Mouse (Mus musculus) liver, embryonic 14.5 days (tissue): Measurements from ENCODE around the gene Trip4. TPM values are rescaled to one million over a fixed set of nuclear protein-coding genes. Genes with fewer than 3 reads are reported as not detected.
"Not testable (repeated sequence)": the region's sequence is repeated elsewhere in the genome, so short reads cannot be mapped to it uniquely, and the experiment has no call there.

ENCODE experiments used
- ATAC-seq: fragments of 200-750 bp; cut with Nextera tagmentation; 2 replicates; pipeline ENCODE4 v1.8.0; 2017; ENCODE audit warnings: moderate number of reproducible peaks, mild to moderate bottlenecking, moderate library complexity; ENCODE audit not compliant: insufficient read depth
- DNase-seq, 3 experiments: peaks; one replicate each; pipeline ENCODE4 v3.0.0-alpha.2; 2012 to 2013; ENCODE audit warnings: low read depth in 3 of 3, low spot score in 3 of 3
- H3K27ac ChIP-seq: fragments of 300-500 bp; sonication (generic); 2 replicates; pipeline ENCODE4 v1.5.1; 2014; ENCODE audit warnings: moderate library complexity, mild to moderate bottlenecking, control low read depth, inconsistent platforms
- H3K27me3 ChIP-seq: fragments of 300-500 bp; sonication (generic); 2 replicates; pipeline ENCODE4 v1.6.1; 2014; ENCODE audit warnings: mild to moderate bottlenecking, low read length, moderate library complexity; ENCODE audit not compliant: control insufficient read depth, insufficient read depth
- H3K36me3 ChIP-seq: fragments of 300-500 bp; sonication (generic); replicated peaks from 2 replicates; pipeline ENCODE4 v1.6.1; 2014; ENCODE audit warnings: low read depth; ENCODE audit not compliant: control insufficient read depth, insufficient read depth
- H3K4me1 ChIP-seq, 2 experiments: fragments of 200-500 bp in 1 of 2; fragments of 300-500 bp in 1 of 2; sonication (generic) in 1 of 2; replicated peaks; 2 replicates each; pipeline ENCODE4 v1.6.1; 2012 to 2014; ENCODE audit warnings: antibody characterized with exemption in 1 of 2, inconsistent platforms in 1 of 2, low read length in 1 of 2; ENCODE audit not compliant: control insufficient read depth in 2 of 2, insufficient read depth in 2 of 2
- H3K4me2 ChIP-seq: fragments of 300-500 bp; sonication (generic); 2 replicates; pipeline ENCODE4 v1.6.1; 2014; ENCODE audit warnings: low read depth, mild to moderate bottlenecking, control low read depth, moderate library complexity
- H3K4me3 ChIP-seq, 2 experiments: fragments of 200-500 bp in 1 of 2; fragments of 300-500 bp in 1 of 2; sonication (generic) in 1 of 2; 2 replicates each; pipeline ENCODE4 v1.5.1; 2012 to 2014; ENCODE audit warnings: low read depth in 2 of 2, low read length in 2 of 2, mild to moderate bottlenecking in 2 of 2, control low read depth in 1 of 2, inconsistent platforms in 1 of 2, moderate library complexity in 1 of 2; ENCODE audit not compliant: insufficient read depth in 1 of 2
- H3K9ac ChIP-seq: fragments of 300-500 bp; sonication (generic); replicated peaks from 2 replicates; pipeline ENCODE4 v1.6.1; 2014; ENCODE audit warnings: mild to moderate bottlenecking, control low read depth, moderate library complexity
- H3K9me3 ChIP-seq: fragments of 300-500 bp; sonication (generic); 2 replicates; pipeline ENCODE4 v1.6.1; 2016; ENCODE audit warnings: low read length, mixed read lengths; ENCODE audit not compliant: control insufficient read depth
- CTCF ChIP-seq: IDR thresholded peaks from 2 replicates; pipeline ENCODE4 v1.5.1; 2016; ENCODE audit warnings: antibody characterized with exemption, low read depth, control low read depth
- EP300 ChIP-seq: IDR thresholded peaks from 2 replicates; pipeline ENCODE4 v1.6.1; 2016; ENCODE audit warnings: antibody characterized with exemption, low read depth
- WGBS: fragments of 180-500 bp; shearing (Covaris S2); extraction: QIAGEN DNeasy Blood & Tissue Kit; methylation state at CpG from one replicate; pipeline ENCODE4 v1.1.7; 2014; ENCODE audit not compliant: insufficient replicate concordance; 5-methylcytosine and 5-hydroxymethylcytosine counted together
- polyA plus RNA-seq, 2 experiments: library from polyadenylated mRNA; depleted of rRNA in 1 of 2; stranded (reverse) in 1 of 2; unstranded in 1 of 2; fragments of >200 nt; fragmentation: Nextera tagmentation in 1 of 2; extraction: Ambion mirVana in 1 of 2; gene quantifications; 2 replicates each; pipeline versions ENCODE4 v1.2.1 to v1.2.3; 2012 to 2014

Trip4 gene
- polyA plus RNA-seq, 2 experiments: 4.6 to 9.9 TPM

- peak overlapping the region; percentile 24 for H3K27ac ChIP-seq
- no peak overlapping the region for H3K4me3 ChIP-seq
- TF ChIP-seq CTCF (no peak), EP300 (no peak)
- H3K27me3 ChIP-seq: no peaks in the 10 kb centered on the region
- peak overlapping the region; percentile 29; the same call in 1 of the 2 replicates for H3K9ac ChIP-seq
- H3K4me1 ChIP-seq: peaks cover 30 to 43% of the 10 kb centered on the region in 2 experiments
- 35% methylated on average over 4 of the region's 4 CpGs for WGBS
- DNase-seq (no peak), ATAC-seq (no peak)
- H3K9me3 ChIP-seq: no peaks in the 10 kb centered on the region
- peak overlapping the region; percentile 25 for H3K4me2 ChIP-seq
- no peaks in the 10 kb centered on the region for H3K36me3 ChIP-seq
These were observed 120.7 kb downstream of the Trip4 start for GRCm38 (mm10) chr9:65787829-65788344.

DNA sequence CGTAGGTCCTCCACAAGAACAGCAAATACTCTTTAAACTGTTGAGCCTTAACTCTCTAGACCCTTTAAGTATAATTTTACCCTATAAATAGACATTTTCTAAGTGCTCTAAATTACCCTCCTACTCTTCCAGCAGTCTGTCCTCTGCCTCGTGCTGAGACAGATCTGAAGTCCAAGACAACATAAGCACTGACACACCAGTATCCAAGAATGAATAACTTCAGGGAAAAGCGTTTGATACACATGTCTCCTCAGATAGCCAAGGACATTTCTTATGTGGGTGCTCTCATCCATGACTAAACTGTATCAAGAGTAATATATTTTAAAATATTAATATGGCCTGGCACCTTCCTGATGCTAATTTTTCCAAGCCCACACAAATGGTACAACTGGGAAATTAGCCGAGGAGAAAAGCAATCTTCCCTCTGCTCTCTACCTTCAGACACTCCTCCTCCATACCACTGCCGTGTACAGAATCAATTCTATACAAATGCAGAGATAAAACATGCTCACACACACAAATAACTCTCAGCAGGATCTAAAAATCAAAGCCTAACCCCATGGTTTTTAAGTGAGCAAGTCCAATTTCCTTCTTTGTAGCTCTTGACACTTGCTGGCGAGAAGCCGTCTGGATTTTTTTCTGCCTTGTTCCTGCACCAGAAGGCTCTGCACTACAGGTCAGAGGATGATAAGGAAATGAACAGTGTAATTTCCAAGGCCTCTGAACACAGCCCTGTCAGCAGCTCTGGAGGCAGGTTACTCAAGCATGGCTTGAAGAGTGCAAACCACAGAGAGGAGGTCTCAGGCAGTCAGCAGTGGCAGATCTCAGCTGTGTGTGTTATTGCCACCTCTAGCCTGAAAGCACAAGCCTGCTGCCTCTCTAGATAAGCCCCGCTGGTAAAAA, 121.5 kb downstream of the Trip4 start:
- Histone ChIP-seq H3K9me3 (no peaks in the 10 kb centered on the region), H3K4me2 (peak overlapping the region; percentile 25), H3K4me3 (no peak overlapping the region), H3K36me3 (no peaks in the 10 kb centered on the region), H3K27me3 (no peaks in the 10 kb centered on the region), H3K4me1 (peaks cover 30 to 43% of the 10 kb centered on the region in 2 experiments), H3K27ac (peak overlapping the region; percentile 57), H3K9ac (no peak overlapping the region)
- DNase-seq (peak; percentile 43 to 52 (median 50)), ATAC-seq (peak; percentile 78)
- WGBS: 29% methylated on average over 8 of the region's 8 CpGs
- TF ChIP-seq EP300 (peak; percentile 32; the same call in 1 of the 2 replicates), CTCF (no peak)

GRCm38 (mm10) chr9:65785772-65786368, 122.7 kb downstream of the Trip4 start:
- Histone ChIP-seq H3K9ac (peak overlapping the region; percentile 0), H3K9me3 (no peaks in the 10 kb centered on the region), H3K27me3 (no peaks in the 10 kb centered on the region), H3K27ac (peak overlapping the region; percentile 9), H3K4me1 (peaks cover 31 to 42% of the 10 kb centered on the region in 2 experiments), H3K4me3 (0 out of 4 replicates have a peak overlapping the region, but pooled peaks of 1 of the 2 experiments have one; percentile 10), H3K36me3 (no peaks in the 10 kb centered on the region), H3K4me2 (peak overlapping the region; percentile 47)
- ATAC-seq (peak; percentile 87), DNase-seq (peak; percentile 52 to 60 (median 55))
- 12% methylated on average over 4 of the region's 4 CpGs for WGBS
- no peak for TF ChIP-seq CTCF
- TF ChIP-seq EP300: peak; percentile 81

DNA sequence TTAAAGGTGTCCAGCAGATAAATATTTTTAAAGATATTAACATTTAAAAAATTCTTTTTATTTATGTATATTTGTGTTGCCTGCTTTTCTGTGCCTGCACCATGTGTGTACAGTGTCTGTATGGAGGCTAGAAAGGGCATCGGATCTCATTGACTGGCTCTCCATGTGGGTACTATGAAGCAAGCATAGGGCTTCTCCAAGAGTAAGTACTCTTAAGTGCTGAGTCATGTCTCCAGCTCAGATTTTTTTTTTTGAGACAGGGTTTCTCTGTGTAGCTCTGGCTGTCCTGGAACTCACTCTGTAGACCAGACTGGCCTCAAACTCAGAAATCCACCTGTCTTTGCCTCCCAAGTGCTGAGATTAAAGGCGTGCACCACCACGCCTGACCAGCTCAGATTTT, 129.0 kb downstream of the Trip4 start:
- not testable (repeated sequence) for H3K9me3 ChIP-seq, H3K27ac ChIP-seq, H3K9ac ChIP-seq, H3K27me3 ChIP-seq, H3K36me3 ChIP-seq, ATAC-seq, DNase-seq, H3K4me3 ChIP-seq, H3K4me2 ChIP-seq
- H3K4me1 ChIP-seq: peaks cover 15 to 22% of the 10 kb centered on the region in 2 experiments
- 82% methylated on average over 3 of the region's 3 CpGs for WGBS

Other genes starting within 250 kb of the Trip4 start
- gene Oaz2, start 240.8 kb downstream of the Trip4 start, polyA plus RNA-seq (2012; rRNA removed): 17.2 and 21.5 TPM in 2 replicates
- 29.6 and 33.2 TPM in 2 replicates for gene Oaz2, start 240.8 kb downstream of the Trip4 start, polyA plus RNA-seq (2014; fragmentation: Nextera tagmentation; extraction: Ambion mirVana)
- gene Zfp609, start 81.2 kb downstream of the Trip4 start, polyA plus RNA-seq (2012; rRNA removed): 2.4 and 2.7 TPM in 2 replicates
- gene Zfp609, start 81.2 kb downstream of the Trip4 start, polyA plus RNA-seq (2014; fragmentation: Nextera tagmentation; extraction: Ambion mirVana): 1.1 and 1.2 TPM in 2 replicates
- gene Pclaf, start 18.6 kb downstream of the Trip4 start, polyA plus RNA-seq (2012; rRNA removed): 31.1 and 61.8 TPM in 2 replicates
- gene Pclaf, start 18.6 kb downstream of the Trip4 start, polyA plus RNA-seq (2014; fragmentation: Nextera tagmentation; extraction: Ambion mirVana): 73.0 and 78.6 TPM in 2 replicates
- gene Csnk1g1, start 130 bp upstream of the Trip4 start, polyA plus RNA-seq (2012; rRNA removed): 1.6 and 2.5 TPM in 2 replicates
- 3.5 and 3.7 TPM in 2 replicates for gene Csnk1g1, start 130 bp upstream of the Trip4 start, polyA plus RNA-seq (2014; fragmentation: Nextera tagmentation; extraction: Ambion mirVana)
- 190 and 276 TPM in 2 replicates for gene Ppib, start 151.4 kb upstream of the Trip4 start, polyA plus RNA-seq (2012; rRNA removed)
- 422 and 434 TPM in 2 replicates for gene Ppib, start 151.4 kb upstream of the Trip4 start, polyA plus RNA-seq (2014; fragmentation: Nextera tagmentation; extraction: Ambion mirVana)
- gene Snx22, start 160.9 kb upstream of the Trip4 start, polyA plus RNA-seq (2012; rRNA removed): 26.7 and 32.8 TPM in 2 replicates
- gene Snx22, start 160.9 kb upstream of the Trip4 start, polyA plus RNA-seq (2014; fragmentation: Nextera tagmentation; extraction: Ambion mirVana): 25.4 and 26.5 TPM in 2 replicates
- gene Snx1, start 217.8 kb upstream of the Trip4 start, polyA plus RNA-seq (2012; rRNA removed): 31.8 and 47.7 TPM in 2 replicates
- gene Snx1, start 217.8 kb upstream of the Trip4 start, polyA plus RNA-seq (2014; fragmentation: Nextera tagmentation; extraction: Ambion mirVana): 66.0 and 68.3 TPM in 2 replicates
- gene Ciao2a, start 217.8 kb upstream of the Trip4 start, polyA plus RNA-seq (2012; rRNA removed): 32.3 and 50.1 TPM in 2 replicates
- 129 and 132 TPM in 2 replicates for gene Ciao2a, start 217.8 kb upstream of the Trip4 start, polyA plus RNA-seq (2014; fragmentation: Nextera tagmentation; extraction: Ambion mirVana)
- gene Dapk2, start 249.4 kb upstream of the Trip4 start, polyA plus RNA-seq (2012; rRNA removed): 7.3 and 11.7 TPM in 2 replicates
- 24.6 and 25.2 TPM in 2 replicates for gene Dapk2, start 249.4 kb upstream of the Trip4 start, polyA plus RNA-seq (2014; fragmentation: Nextera tagmentation; extraction: Ambion mirVana)